Mouse (Mus musculus) CD4-positive, CD25-positive, alpha-beta regulatory T cell, adult 2 months (primary cell): ENCODE data around the gene Elf2.

Source experiments
- DNase-seq: peaks from one replicate; pipeline ENCODE4 v3.0.0-alpha.2; 2012; ENCODE audit warnings: low read depth, low spot score

The Elf2 gene

GRCm38 (mm10) chr3:51234752-51235055 lies 105.8 kb downstream of the Elf2 start:
- DNase-seq = no peak

DNA sequence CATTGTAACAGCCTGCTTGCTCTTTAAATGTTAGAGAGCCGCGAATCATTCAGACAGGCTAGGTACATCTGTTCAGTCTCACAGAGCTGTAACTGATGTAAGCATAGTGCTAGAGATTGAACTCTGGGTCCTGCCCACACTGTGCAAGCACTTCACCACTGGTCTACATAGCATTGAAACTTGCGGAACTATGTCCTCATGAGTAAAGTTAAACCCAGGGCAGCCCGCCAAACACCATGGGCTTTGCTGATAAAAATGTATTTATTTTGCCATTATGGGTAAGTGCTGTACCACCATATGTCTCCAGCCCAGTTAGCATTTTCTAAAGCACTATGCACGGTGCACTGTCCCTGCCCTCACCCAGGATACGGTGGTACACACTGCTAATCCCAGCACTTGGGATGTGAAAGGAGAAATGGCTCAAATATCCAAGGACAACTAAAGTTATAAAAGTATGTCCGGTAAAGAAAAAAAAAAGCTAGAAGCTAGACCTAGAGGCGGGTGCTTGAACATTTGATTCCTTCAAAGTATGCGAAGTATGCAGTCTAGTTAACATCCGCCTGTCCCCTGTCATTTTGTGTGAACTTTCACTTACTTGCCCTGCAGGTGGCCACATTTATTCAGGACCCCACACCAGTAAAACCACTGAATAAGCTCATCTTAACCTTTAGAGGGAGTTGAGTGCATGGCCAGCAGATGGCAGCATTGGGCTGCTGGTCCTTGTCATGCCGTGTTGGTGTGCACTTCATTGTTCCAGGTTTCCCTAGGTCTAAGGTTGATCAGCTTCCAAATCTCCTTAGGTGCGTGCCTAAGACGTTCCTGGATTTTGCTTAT lies 106.3 kb downstream of the Elf2 start:
- DNase-seq = peak; percentile 92

DNA sequence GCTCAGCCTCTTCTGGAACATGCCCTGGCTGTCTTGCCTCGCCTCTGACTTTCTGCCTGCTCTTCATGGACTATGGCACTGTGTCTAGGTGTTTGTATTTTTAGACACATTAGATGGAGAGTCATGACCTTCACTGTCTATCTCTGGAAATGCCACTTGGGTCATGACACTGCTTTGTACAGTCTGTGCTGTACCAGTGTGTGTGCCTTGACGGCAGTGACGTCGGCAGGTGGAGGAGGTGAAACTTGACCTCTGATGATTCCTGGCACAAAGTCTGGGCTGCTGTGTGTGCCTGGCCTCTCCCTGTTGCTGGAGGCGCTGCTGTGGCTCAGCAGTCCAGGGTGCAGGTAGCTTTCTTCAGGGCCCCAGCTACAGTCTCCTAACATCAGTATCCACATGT lies 107.0 kb downstream of the Elf2 start:
- DNase-seq = no peak

DNA sequence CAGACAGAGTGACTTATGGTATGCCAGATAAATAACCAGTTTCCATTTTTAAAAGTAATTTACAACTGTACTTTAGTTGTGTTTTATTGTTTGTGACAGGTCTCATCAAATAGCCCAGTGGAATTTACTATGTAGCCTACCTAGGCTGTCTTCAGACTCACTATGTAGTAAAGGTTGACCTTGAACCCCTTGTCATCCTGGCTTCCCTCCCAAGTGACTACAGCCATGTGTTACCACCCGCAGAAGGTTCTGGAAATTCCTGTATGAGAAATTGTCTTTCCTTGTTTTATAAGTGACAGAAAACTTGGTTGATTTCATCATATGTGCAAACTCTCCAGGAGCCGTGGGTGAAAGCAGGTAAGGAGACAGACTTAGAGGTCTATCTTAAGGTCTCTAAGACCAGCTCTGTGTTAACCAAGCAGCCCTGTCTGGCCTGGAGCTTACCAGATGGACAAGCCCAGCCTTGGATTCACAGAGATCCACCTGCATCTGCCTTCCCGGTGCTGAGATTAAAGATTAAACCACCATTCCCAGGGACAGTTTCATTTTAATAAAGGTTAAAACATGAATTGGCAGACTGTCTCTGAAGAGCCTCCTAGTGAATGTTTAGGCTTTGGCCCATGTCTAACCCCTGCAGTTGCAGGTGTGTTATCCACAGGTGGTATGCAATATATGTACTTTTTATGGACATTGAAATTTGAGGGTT lies 108.1 kb downstream of the Elf2 start:
- DNase-seq = no peak

DNA sequence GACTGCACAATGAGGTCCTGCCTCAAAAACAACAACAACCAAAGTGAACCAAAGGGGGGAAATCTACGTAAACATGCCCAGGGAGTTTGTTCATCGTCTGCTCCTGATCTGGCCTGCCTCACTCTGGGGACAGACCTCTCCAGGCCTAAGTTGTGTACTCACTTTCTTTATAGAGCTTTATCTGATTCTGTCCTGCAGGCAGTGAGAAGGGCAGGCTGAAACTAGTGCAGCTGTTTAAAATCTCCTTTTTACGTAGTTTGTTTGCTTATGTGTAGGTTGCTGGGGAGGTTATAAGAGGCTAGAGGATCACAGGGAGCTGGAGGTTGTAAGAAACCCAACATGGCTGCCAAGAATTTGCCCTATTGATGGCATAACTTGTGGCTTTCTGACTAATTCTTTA lies 109.0 kb downstream of the Elf2 start:
- DNase-seq = no peak

- DNase-seq = no peak
Measured at GRCm38 (mm10) chr3:51230886-51231285, 109.6 kb downstream of the Elf2 start.

DNA sequence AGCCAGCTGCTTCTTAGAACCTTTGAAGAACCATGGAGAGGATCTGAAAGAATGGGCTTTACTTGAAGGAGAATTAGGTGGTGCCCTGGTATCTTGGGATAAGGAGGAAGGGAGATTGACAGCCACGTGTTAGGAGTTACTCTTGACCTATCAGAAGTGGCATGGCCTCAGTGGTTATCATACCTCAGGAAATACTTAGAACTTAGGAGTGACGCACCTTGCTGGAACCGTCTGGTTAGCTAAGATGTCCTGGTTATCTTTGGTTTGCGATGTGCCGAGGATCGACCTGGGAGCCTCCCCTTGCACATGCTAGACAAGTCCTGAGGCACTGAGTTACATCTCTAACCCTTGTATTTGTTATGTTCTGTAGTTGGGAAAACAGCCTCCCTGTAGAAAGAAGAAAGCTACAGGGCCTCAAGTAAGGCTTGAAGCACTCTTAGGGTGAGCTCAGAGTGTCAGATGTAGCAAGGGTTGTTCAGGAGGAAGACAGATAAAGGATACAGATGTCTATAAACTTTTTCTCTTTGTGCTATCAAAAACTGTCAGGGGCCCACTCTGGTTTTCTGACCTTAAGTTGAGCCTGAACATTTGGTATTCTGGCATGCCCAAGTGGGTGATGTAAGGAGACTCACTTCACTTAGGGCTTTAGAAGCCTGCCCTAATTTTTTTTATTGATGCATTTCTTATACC lies 110.2 kb downstream of the Elf2 start:
- no peak for DNase-seq

GRCm38 (mm10) chr3:51229226-51229625 lies 111.2 kb downstream of the Elf2 start:
- DNase-seq = no peak

DNA sequence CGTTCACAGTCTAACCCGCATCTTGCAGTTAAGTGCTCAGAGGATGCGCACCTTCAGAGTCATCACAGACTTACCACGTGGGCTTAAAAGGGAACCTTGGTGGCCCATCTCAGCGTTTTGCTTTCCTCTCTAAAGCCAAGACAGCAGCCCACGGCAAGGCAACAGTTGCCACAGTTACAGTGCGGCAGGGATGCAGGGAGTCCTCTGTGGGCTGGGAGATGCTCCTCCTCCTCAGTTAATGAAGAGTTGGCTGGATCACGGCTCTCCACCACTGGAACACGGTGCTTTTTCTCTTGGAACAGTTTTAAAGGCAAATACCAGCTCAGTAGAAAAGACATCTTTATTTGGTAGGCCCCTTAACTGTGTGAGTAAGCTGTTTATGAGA lies 111.7 kb downstream of the Elf2 start:
- no peak for DNase-seq

GRCm38 (mm10) chr3:51228038-51228820 lies 112.2 kb downstream of the Elf2 start:
- peak; percentile 73 for DNase-seq

- peak; percentile 55 for DNase-seq
Measured at GRCm38 (mm10) chr3:51226601-51227000, 113.9 kb downstream of the Elf2 start.

DNA sequence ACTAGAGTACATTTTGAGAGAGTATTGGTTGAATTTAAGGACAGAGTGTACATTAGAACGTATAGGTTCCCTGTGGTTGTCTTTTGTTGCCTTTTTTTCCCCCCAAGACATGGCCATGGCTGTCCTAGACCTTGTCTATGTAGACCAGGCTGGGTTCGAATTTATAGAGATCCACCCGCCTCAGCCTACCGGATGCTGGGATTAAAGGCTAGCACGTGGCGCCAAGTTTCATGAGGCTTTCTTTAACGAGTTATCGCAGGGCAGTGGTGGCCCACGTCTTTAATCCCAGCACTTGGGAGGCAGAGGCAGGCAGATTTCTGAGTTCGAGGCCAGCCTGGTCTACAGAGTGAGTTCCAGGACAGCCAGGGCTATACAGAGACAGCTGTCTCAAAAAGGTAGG lies 114.5 kb downstream of the Elf2 start:
- no peak for DNase-seq

DNA sequence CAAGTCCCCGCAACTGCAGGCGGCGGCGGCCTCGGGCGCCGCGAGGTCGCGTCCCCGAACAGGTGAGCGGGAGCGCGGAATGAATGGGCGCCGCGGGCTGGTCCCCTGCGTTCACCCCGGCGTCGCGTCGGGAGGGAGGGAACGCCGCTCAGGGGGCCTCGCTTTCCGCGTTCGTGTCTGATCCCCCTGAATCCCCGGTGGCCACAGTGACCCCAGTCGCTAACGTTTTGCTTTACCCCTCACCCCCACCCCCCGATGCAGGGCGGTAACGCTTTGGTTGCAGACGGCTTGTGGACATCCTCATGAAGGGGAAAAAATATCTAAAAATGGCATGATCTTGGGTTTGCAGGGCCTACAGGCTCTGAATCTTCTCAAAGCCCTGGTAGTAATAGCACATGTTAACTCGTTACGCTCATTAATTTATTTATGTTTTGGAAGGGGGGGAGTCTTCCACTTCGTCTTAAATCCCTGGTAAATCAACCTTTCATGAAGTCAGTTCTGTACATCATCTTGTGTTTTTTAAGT lies 115.2 kb downstream of the Elf2 start:
- DNase-seq = no peak

GRCm38 (mm10) chr3:51224363-51225225 lies 115.9 kb downstream of the Elf2 start, which contains the start of gene Noct:
Gene Noct, plus strand, starts transcription at chr3:51224447.
- peak; percentile 90 for DNase-seq

DNA sequence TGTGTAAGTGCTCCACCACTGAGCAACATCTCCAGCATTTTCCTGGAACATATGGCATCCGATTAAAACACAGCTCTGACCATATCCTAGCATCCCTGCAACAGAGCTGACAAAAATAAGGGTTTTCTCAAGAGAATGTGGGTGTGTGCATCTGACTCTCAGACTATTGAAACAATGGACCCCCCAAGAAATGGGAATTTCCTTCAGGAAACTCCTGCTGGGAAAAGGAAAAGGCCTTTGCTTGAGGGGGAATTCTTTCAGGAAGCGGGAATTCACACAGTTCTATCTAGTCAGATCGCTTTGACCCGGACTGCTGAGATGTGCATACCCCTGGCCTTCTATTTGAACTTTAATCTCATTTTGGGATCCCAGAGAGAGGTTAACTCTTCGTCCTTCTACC lies 116.9 kb downstream of the Elf2 start:
- DNase-seq = no peak

DNA sequence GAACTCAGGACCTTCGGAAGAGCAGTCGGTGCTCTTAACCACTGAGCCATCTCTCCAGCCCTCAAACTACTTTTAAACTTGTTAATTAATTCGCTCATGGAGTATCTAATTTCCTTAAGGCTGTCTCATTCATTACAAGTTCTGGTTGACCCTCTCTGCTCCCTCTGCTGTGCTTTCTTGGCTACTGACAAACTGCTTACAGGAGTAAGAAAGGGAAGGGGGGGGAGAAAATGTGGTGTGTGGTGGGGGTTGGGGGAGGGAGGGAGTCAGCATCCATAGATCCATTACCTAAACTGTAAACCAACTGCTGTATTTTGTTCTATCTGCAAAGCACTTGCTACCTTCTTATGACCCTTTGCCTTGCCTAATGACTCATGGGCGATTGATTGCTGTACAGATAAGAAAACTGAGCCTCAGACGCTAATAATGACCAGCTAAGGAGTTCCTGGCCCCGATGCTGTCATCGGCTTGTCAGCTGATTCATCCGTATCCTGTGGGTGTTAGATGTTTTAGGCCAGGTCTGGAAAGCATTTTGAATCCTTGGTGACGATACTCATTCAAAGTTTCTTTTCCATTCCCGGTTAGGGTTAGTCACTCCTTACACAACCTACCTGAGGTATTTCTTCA lies 117.5 kb downstream of the Elf2 start:
- no peak for DNase-seq

DNA sequence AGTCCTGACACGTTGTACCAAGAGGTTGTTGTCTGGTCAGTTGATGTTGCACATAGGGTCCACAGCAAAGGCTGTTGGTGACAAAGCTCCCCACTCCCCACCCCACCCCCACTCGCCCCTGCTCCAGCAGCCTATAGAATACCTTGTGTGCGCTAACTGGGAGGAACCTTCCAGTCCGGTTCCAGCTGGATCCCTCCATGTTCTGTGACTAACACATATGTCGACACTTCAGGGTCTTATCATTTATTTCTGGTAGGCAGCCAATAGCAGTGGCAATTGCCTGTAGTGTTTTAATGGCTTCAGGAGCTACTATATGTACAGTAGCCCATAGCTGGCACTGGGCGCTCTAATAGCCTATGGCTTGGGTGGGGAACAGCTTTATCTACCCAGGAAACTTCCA lies 118.2 kb downstream of the Elf2 start:
- DNase-seq = no peak

DNA sequence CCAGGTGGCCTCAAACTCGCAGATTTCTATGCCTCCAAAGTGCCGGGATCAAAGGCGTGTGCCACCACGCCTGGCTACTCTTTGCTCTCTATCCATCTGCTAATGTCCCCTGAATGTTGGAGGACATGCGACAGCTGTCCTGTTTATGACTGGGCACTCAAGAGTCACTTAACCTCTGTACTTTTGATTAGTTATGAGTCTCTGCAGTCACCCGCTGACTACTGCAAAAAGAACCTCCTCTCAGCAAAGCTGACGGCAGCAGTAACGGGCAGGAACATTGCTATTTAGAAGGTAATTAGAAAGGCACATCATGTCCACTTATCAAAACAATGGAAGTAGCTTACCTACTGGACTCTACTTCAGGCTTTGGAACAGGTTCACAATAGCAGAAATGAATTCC lies 118.6 kb downstream of the Elf2 start:
- DNase-seq = no peak

DNA sequence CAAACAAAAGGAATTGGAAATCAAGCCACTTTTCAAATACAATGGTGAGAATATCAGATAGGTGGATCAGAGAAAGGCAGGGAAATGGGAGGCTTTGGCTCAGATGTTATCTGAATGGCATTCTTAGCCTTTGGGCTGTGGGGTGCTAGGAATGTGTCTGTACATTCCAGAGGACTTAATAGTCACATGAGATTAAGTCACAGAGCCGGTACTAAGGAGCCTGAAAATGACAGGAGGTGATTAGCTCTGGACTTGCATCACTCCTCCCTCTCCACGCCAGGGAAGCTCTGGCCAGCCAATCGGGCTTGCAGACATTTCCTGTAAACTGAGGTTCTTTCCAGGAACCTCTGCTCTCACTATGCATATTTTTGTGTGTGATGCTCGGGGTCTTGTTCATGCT lies 119.6 kb downstream of the Elf2 start:
- DNase-seq = no peak

DNA sequence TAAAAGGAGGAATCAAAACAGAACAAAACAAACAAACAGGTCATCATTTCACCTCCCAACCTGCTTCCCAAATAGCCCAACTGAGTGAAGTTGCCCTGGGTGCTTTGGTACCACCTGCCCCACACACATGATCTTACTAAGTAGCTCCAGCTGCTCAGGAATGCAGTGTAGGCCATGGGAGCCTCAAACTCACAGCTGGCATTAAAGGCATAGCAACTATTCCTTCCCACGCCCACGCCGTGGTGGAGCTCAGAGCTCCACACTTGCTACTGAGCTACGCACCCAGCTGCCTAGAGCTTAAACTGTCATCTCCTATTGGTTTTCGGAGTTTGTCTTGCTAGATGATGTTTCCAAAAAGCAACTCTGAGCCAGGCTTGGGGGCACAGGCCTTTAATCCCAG lies 121.2 kb downstream of the Elf2 start:
- DNase-seq = no peak
